Mouse (Mus musculus): ENCODE results near the gene Arid4a. TPM values are rescaled to one million over a fixed set of nuclear protein-coding genes. Genes with fewer than 3 reads are reported as not detected.
"Not testable (repeated sequence)": the region's sequence is repeated elsewhere in the genome, so short reads cannot be mapped to it uniquely, and the experiment has no call there.

Gene Arid4a
- polyA plus RNA-seq, 1 experiment, result 23.2 TPM

DNA sequence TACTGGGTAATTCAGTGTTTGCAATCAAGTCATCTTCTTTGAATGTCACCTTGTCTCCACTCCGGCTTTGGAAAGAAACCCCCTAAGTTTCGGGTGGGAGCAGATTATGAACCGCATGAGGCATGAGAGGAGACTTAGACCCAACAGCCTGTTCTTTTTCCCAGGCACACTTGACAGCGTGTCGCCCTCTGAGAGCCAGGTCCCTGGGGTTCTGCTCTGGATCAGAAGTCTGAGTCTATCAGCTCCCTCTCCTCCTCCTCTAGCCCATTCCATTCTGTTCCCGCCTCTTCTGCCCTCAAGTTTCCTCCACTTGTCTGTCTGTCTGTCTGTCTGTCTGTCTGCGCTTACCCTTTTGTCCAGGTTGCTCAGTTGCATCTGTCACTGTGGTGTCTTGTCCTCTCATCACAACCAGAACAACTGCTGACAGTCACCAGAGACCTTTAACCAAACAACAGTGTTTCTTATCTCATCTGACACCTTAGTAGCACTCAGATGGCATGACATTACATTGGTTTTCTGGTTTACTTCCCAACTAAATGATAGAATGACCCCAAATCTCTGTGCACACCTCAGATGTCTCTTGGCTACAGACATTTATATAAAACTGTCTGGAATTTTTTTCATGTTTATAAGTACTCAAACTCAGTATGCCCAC is 36.7 kb downstream of the Arid4a start:
- no peak for DNase-seq (ENCODE audit: extremely low spot score in 1 of 2, low spot score in 1 of 2)

DNA sequence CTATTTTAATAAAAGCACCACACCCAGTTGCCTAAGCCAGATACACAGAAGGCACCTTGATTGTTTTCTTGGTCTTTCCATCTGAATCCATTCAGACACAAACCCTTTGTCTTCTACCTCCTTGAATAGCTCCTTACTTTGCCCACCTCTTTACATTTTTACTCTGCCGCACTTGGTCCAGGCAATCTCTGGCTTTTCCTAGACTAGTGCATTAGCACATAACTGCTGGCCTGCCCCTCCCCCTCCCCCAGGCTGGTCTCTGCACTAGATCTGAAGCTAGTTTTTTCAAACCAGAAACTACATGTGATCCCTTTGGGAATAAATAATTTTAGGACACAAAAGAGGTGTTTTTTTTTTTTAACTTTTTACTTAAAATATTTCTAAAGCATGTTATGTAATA is 37.2 kb downstream of the Arid4a start:
- no peak for DNase-seq (ENCODE audit: extremely low spot score in 1 of 2, low spot score in 1 of 2)

DNA sequence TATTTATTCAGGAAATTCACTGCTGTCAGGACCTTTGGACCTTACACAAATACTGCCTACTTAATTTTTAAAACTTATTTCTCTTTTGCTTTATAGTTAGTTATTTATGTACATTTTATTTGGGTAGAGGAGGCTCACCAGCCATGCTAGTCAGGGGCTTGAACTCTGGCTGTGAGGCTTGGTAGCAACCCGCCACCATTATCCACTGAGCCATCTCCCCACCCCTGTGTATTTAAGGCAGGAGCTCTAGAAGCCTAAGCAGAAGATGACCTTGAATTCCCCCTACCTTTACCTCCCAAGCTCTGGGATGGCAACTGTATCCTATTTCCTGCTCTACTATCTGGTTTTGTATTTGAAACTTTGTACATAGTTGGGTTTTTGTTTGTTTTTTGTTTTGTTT is 37.7 kb downstream of the Arid4a start:
- no peak for DNase-seq (ENCODE audit: extremely low spot score in 1 of 2, low spot score in 1 of 2)

DNA sequence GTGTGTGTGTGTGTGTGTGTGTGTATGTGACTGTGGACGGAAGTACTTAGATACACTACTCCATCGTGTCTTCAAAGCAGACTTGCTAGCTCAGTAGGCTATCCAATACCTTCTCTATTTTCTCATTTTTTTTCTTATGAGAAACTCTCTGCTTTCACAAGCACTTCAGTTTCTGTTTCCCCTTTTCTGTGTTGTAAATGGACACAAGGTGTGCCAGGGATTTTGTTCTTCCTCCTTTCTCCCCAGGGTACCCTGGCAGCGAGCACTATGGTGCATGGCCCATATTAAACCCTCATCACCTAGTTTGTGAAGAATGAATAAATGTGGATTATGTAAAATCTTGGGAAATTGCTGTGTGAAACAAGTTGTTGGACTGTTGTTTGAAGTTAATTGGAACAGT is 39.7 kb downstream of the Arid4a start:
- no peak for DNase-seq (ENCODE audit: extremely low spot score in 1 of 2, low spot score in 1 of 2)

DNA sequence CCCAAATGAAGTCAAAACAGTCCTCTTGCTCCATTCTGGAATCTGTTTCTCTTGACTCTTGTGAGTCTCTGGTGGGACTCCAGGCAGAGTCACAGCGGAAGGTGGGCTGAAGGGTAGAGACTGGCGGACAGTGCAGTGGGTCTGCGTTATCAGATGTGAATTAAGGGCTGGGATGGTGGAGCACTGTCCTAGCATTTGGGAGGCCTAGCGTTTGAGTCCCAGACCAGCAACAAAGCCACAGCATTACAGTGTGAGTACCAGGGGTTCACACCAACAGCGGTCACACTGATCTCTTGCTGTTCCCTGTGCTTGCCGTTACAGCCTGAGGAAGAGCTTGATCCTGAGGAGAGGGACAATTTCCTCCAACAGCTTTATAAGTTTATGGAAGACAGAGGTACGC is 44.0 kb downstream of the Arid4a start:
- no peak for DNase-seq (ENCODE audit: extremely low spot score in 1 of 2, low spot score in 1 of 2)

DNA sequence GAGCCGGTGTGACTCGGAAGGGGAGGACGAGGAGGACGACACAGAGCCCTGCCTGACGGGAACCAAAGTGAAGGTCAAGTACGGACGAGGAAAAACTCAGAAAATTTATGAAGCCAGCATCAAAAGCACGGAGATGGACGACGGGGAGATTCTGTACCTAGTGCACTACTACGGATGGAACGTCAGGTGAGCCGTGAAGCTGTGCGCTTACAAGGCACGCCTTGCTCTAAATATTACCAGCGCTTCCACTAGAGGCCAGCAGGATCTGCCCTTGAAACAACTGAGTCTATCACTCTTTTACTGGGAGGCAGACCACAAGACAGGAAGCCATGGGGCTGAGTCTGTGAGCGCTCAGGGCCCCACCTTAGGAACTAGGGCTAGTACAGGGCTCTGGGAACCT is 54.1 kb downstream of the Arid4a start:
- no peak for DNase-seq (ENCODE audit: extremely low spot score in 1 of 2, low spot score in 1 of 2)

DNA sequence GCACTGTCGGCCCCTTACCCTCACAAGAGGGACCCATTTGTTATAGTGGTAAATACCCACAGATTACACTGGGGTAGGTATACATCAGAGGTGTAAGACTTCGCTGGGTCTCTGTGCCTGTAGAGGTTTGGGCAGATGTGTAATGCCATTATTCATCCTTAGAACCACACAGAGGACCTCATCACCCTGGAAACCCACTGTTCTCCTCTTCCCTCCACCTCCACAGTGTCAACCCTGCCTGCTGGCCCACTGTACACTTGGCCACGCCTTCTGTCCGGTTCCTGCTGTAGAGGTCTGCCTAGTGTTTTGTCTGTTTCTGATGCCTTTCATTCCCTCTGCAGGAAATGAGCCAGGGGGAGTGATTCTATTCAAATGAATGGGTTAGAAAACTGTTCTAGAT is 56.3 kb downstream of the Arid4a start:
- no peak for DNase-seq (ENCODE audit: extremely low spot score in 1 of 2, low spot score in 1 of 2)

DNA sequence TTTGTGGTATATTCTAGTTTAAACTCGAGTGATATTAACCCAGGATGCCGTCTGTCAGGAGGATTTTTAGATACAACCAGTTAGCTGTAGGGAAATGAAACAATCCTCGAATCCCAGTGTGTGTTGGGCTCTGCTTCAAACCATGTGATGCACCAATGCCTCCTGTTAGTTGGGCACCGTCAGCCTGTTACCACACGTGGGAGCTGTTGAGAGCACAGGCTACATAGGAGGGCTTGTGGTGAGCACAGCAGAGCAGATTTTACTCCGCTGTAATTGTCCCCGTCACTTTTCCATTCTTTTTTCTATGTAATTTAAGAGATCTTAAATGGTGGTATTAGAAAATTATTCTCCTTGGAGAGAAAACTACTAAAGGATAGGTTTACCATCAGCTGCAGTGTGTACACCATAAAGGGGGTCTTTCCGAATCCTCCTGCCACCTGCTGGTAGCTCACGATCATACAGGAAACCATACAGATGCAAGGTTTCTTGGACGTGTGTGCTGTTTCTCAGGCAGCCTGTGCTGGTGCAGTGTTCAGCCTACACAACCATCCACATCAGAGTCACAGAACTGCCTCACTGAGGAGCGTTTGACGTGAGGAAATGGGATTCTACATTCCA is 57.4 kb downstream of the Arid4a start:
- DNase-seq (ENCODE audit: extremely low spot score in 1 of 2, low spot score in 1 of 2), result peak in 1 of 2 experiments; percentile 42

DNA sequence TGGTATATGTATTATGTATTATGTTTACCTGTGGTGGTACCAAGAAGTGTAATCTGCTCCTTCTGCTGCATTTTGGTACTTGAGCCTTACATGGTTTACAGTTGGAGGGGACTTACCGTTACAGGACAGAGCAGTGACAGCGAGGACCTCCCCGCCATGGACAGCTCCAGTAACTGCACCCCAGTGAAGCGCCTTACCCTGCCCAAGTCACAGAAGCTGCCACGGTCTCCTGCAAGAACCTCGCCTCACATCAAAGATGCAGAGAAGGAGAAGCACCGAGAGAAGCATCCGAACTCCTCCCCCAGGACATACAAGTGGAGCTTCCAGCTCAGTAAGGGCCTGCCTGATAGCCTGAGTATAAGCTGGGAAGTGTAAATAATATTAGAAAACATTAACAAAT is 70.5 kb downstream of the Arid4a start:
- no peak for DNase-seq (ENCODE audit: extremely low spot score in 1 of 2, low spot score in 1 of 2)

DNA sequence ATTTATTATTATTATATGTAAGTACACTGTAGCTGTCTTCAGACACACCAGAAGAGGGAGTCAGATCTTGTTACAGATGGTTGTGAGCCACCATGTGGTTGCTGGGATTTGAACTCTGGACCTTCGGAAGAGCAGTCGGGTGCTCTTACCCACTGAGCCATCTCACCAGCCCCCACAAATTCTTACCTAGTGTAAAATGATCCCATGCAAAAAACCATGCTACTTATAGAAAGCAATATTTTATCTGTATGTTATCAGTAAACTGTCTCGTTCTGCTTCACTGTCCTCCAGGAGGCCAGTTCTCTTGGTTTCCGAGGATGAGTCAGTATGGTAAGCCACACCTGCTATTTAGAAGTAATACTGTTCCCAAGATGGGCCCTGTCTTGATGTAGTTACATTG is 88.5 kb downstream of the Arid4a start:
- DNase-seq (ENCODE audit: extremely low spot score in 1 of 2, low spot score in 1 of 2), result not testable (repeated sequence)

DNA sequence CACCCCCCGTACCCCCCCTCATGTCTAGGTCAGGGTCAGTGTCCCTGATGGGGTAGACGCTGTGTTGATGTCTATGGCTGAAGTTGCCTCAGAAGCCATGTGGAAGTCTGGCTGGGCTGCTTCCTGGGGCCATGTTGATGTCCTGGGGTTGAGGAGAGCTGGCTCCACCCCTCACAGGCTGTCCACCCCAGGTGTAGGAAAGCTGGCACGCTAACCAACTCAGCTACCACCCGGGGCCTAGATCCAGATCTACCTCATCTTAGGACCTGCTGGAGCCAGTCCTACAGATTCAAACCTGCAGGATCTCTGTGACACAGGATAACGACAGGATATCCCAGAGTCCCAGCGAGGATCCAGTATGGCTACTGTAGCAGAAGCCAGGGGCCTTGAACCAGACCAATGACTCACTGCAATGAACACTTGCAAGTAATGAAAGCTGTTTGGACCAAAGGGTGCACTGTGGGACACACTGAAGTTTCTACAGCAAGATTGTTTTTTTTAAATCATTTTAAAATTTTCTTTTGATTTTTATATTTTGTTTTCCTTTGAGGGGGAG is 91.5 kb downstream of the Arid4a start:
- no peak for DNase-seq (ENCODE audit: extremely low spot score in 1 of 2, low spot score in 1 of 2)

DNA sequence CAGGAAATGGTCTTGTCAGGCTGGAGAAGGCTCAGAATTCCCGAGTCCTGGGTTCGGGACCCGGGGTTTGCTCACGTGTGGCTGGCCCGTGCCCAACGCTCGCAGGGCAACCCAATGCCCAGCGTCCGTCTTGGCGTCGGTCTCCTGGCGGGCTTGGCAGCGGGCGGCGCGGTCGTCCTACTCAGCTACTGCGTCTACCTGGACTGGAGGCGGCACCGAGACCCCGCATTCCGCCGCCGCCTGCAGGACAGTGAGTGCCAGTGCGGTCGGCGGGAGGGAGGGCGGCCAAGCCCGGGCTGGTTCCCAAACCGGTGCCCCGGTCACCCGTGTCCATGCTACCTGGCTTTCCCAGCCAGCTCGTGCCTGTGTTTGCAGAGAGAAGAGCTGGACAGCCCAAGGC is 95.5 kb downstream of the Arid4a start, which contains the start of gene Tomm20l:
TSS of gene Tomm20l (plus strand) at position 98 of the 400 bp plus-strand sequence.
- DNase-seq (ENCODE audit: extremely low spot score in 1 of 2, low spot score in 1 of 2), result no peak

DNA sequence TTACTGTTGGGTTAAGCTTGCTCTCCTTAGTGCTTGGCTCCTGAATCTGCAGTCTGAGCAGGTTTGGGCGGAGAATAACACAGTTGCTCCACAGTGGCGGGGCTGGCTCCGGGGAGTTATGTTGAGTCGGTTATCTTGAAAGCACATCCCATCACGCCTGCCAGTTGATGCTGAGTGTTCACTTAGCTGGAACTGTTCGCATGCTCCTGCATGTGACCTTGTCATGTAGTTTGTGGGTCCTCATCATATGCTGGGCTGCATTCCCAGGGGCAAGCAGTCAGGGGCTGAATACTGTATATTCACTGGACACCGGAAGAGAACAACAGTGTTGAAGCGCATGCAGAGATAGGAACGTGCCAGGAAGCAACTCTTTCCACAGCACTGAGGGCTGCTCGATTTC is 97.3 kb downstream of the Arid4a start:
- DNase-seq (ENCODE audit: extremely low spot score in 1 of 2, low spot score in 1 of 2), result no peak

DNA sequence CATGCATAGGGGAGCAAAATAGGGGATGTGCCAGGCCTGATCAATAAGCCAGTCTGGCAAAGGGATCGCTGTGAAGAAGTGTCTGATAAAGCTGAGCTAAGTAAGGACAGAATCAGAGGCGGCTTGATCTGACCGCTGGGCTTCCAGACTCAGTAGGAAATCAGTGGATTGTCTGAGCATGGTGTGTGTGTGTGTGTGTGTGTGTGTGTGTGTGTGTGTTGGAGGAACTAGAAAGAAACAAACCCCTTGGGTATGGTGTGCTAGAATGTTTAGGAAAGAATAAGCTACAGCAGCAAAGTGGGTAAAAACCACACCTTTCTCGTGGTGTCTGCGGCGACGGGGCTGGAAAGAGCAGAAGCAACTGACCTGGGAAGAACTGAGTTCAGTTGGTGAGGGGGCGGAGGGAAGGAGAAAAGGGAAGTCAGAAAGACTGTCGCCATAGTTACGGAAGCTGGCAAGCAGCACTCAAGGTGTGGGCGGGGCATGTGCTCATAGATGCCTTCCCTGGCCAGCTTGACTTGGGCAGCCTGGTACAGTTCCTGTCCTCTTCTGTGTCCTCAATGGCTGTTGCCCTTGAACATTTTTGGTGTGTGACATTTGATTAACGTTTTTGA is 98.0 kb downstream of the Arid4a start:
- peak; percentile 63 to 81 for DNase-seq (ENCODE audit: extremely low spot score in 1 of 2, low spot score in 1 of 2)

DNA sequence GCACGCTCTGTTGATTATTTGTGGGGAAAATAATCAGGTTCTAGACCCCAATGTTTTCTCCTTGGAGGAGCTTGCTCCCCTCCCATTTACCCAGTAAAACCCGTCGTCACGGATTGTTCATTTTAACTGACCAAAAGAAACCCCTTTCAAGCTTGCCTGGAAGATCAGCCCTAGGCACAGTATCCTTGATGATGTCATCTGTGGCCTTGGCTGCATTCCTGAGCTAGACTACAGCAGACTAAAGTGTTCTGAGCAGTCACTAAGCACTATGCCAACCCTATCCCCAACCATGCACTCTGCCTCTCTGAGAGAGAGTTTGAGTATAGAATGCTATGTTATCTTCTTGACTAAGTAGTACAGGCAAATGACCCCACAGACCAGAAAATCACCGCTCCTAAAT is 100.6 kb downstream of the Arid4a start:
- DNase-seq (ENCODE audit: extremely low spot score in 1 of 2, low spot score in 1 of 2), result no peak

DNA sequence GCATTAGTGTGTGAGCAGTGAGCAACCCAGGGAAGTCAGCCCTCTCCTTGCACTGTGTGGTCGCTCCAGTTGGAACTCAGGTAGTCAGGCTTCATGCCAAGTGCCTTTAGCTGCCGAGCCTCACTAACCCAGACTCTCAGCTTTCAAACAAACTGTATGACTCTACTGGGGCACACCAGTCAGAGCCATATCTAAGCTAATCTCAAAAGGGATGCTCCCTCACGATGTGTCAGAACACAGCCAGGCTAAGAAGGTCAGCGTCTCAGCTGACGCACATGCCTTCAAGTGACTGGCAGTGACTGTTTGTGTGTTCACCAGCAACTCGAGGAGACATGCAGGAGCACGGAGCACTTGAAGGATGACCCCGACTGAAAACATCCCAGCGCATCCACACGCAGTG is 106.9 kb downstream of the Arid4a start:
- DNase-seq (ENCODE audit: extremely low spot score in 1 of 2, low spot score in 1 of 2), result no peak

DNA sequence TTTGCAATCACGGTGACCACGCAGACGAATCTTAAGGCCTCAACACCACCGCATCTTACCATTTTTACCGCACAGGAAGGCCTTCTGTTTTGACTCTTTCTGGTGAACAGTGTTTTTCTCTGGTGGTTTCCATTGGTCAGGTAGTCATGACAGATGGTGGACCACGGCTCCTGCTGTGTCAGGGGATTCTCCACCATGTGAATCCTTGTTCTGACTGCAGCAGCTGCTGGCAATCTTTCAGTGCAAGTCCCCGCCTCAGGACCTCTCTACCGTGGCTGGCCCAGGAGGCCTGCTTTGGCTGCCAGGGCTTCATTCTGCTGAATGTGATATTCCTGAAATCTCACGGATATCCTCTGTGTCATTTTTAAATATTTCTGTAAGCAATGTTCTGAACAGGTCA is 107.5 kb downstream of the Arid4a start:
- no peak for DNase-seq (ENCODE audit: extremely low spot score in 1 of 2, low spot score in 1 of 2)

DNA sequence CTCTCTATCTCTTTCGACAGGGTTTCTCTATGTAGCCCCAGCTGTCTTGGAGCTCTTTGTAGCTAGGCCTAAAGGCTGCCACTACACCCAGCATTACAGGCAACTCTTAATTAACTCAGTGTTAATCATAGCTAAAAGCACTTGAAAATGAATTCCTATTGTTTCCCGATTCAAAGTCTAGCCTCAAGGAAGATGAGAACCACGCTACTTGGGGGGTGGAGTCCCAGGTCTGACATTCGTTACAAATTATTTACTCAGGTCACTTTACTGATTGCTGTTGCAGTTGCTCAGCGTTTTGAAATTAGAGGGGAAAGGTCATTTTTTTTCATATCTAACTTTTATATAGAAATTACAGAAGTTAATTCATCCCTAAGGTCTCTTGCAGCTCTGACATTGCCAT is 119.8 kb downstream of the Arid4a start:
- no peak for DNase-seq (ENCODE audit: extremely low spot score in 1 of 2, low spot score in 1 of 2)

DNA sequence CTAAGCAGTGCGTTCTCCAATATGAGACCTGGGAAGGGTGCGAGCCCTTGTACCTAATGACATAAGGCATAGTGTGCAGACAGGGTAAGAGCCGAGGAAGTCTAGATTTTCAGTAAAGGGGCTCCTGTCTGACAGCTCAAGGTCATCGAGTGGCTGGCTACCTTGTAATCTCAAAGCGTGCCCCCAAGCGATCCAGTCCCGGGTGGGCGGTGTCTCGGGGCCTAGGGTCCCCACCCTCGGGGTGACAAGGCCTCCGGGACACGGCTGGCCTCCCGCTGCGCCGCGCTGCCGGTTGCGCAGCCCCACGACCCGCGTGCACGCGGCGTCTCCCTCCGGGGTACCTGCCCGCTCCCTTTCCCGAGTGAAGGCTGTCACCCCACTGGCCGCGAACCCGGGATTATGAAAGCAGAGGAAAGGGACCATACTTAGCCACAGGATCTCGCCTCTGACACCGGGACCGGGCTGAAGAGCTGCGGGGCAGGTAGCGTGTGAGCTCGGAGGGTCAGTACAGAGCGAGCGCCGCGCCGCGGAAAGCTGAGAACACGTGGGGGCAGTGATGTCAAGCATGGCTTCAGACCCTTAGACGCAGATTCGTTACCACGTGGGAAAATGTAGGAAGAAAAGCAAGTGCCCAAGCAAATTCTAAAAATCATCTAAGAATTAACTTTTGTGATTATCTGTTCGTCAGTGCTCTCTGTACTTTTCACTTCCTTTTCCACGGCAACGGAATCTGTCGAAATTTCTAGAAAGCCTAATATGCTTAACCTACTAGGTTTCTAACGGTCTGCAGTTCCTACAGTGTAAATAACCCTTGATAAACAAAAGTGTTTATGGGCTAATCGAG is 120.6 kb downstream of the Arid4a start, which contains the start of the genes Timm9 and 2700049A03Rik:
TSS of gene Timm9 (minus strand) at position 555 of the 844 bp plus-strand sequence.
TSS of gene 2700049A03Rik (plus strand) at position 719 of the 844 bp plus-strand sequence.
- peak; percentile 55 to 85 for DNase-seq (ENCODE audit: extremely low spot score in 1 of 2, low spot score in 1 of 2)

DNA sequence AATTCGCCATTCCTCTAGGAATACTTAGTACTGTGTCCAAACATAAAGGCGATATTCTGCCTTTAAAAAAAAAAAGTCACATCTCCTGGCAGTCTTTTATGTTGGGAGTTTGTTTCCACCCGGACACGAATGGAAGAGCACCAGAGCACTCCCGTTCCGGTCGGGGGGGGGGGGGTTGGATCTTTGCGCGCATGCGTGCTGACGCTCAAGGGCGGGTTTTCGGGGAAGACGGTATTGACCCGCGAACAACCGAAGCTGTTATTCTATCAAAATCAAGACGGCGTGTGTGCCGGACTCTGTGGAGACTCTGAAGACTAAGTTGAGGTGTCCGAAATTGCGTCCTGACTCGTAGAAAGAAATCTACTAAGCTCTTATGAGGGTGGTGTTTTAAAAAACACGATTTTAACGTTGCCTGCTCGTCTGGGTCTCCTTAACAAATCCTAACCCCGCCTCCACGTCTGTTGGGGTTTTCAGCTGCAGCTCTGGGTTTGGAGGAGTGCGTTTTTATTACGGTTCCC is 121.2 kb downstream of the Arid4a start:
- DNase-seq (ENCODE audit: extremely low spot score in 1 of 2, low spot score in 1 of 2), result peak; percentile 40 to 81

Data from frontal cortex, adult 2 months (tissue).